Mouse (Mus musculus): ENCODE measurements around the gene Gm42791. TPM values are rescaled to one million over a fixed set of nuclear protein-coding genes. Genes with fewer than 3 reads are reported as not detected.

Gene Gm42791
- polyA plus RNA-seq, 1 experiment from 2014 or later, result not detected

- H3K4me2 ChIP-seq (ENCODE audit: low read length), result no peak overlapping the region
- H3K9me3 ChIP-seq (replicated peaks; ENCODE audit: control insufficient read depth, low read length), result no peaks in the 10 kb centered on the region
- no peak overlapping the region for H3K9ac ChIP-seq (ENCODE audit: low read length)
- DNase-seq (ENCODE audit: low spot score) (no peak), ATAC-seq (no peak)
- H3K4me3 ChIP-seq (ENCODE audit: low read depth, low read length), result no peak overlapping the region
- peaks cover 5% of the 10 kb centered on the region for H3K4me1 ChIP-seq (ENCODE audit: control insufficient read depth, insufficient read depth, low read length)
- 92% methylated on average over 9 of the region's 9 CpGs for WGBS
- H3K27me3 ChIP-seq (replicated peaks; ENCODE audit: control insufficient read depth, insufficient read depth, low read length), result no peaks in the 10 kb centered on the region
- H3K36me3 ChIP-seq (ENCODE audit: control insufficient read depth, insufficient read depth, low read length), result peaks cover 16% of the 10 kb centered on the region
- H3K27ac ChIP-seq (ENCODE audit: low read depth, low read length), result no peak overlapping the region
Observed at GRCm38 (mm10) chr5:148924051-148924450, 70.9 kb downstream of the Gm42791 start.

- H3K36me3 ChIP-seq (ENCODE audit: control insufficient read depth, insufficient read depth, low read length), result peaks cover 22% of the 10 kb centered on the region
- H3K9me3 ChIP-seq (replicated peaks; ENCODE audit: control insufficient read depth, low read length), result no peaks in the 10 kb centered on the region
- DNase-seq (ENCODE audit: low spot score), result no peak
- no peak for ATAC-seq
- H3K4me3 ChIP-seq (ENCODE audit: low read depth, low read length), result no peak overlapping the region
- peaks cover 5% of the 10 kb centered on the region for H3K4me1 ChIP-seq (ENCODE audit: control insufficient read depth, insufficient read depth, low read length)
- no peak overlapping the region for H3K4me2 ChIP-seq (ENCODE audit: low read length)
- 78% methylated on average over 10 of the region's 10 CpGs for WGBS
- no peak overlapping the region for H3K9ac ChIP-seq (ENCODE audit: low read length)
- H3K27me3 ChIP-seq (replicated peaks; ENCODE audit: control insufficient read depth, insufficient read depth, low read length), result no peaks in the 10 kb centered on the region
- H3K27ac ChIP-seq (ENCODE audit: low read depth, low read length), result no peak overlapping the region
Observed at GRCm38 (mm10) chr5:148923408-148923807, 71.5 kb downstream of the Gm42791 start.

- Histone ChIP-seq H3K36me3 (ENCODE audit: control insufficient read depth, insufficient read depth, low read length) (peaks cover 29% of the 10 kb centered on the region), H3K27ac (ENCODE audit: low read depth, low read length) (no peak overlapping the region), H3K4me2 (ENCODE audit: low read length) (no peak overlapping the region), H3K4me3 (ENCODE audit: low read depth, low read length) (no peak overlapping the region), H3K9me3 (replicated peaks; ENCODE audit: control insufficient read depth, low read length) (no peaks in the 10 kb centered on the region), H3K9ac (ENCODE audit: low read length) (no peak overlapping the region), H3K4me1 (ENCODE audit: control insufficient read depth, insufficient read depth, low read length) (peaks cover 5% of the 10 kb centered on the region), H3K27me3 (replicated peaks; ENCODE audit: control insufficient read depth, insufficient read depth, low read length) (no peaks in the 10 kb centered on the region)
- ATAC-seq (no peak), DNase-seq (ENCODE audit: low spot score) (no peak)
- 87% methylated on average over 5 of the region's 5 CpGs for WGBS
Observed at GRCm38 (mm10) chr5:148922773-148923172, 72.2 kb downstream of the Gm42791 start.

GRCm38 (mm10) chr5:148918049-148918448 is 76.9 kb downstream of the Gm42791 start:
- no peak for DNase-seq (ENCODE audit: low spot score)
- Histone ChIP-seq H3K4me3 (ENCODE audit: low read depth, low read length) (no peak overlapping the region), H3K4me2 (ENCODE audit: low read length) (no peak overlapping the region), H3K9me3 (replicated peaks; ENCODE audit: control insufficient read depth, low read length) (no peaks in the 10 kb centered on the region), H3K4me1 (ENCODE audit: control insufficient read depth, insufficient read depth, low read length) (no peaks in the 10 kb centered on the region), H3K27ac (ENCODE audit: low read depth, low read length) (no peak overlapping the region), H3K36me3 (ENCODE audit: control insufficient read depth, insufficient read depth, low read length) (peaks cover 60% of the 10 kb centered on the region), H3K9ac (ENCODE audit: low read length) (no peak overlapping the region), H3K27me3 (replicated peaks; ENCODE audit: control insufficient read depth, insufficient read depth, low read length) (no peaks in the 10 kb centered on the region)
- ATAC-seq, result no peak
- 72% methylated on average over 5 of the region's 5 CpGs for WGBS

GRCm38 (mm10) chr5:148916775-148917174 is 78.2 kb downstream of the Gm42791 start:
- DNase-seq (ENCODE audit: low spot score), result no peak

DNA sequence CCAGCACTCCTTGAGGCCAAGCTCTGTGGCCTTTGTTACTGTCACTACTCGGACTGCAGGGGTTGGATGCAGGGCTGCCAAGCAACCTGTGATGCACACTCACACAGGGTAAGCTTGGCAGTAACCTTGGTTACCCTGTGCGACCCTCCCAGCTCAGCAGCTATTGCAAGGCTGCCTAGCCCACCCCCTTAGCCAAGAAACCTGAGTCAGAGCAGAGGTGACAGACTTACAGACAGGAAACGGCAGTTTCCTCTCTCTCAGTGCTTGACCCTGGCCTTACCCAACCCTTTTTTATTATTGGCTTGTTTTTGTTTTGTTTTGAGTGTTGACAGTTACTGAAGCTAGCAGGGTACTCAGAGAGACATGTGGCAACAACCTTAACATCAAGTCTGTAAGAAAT is 82.7 kb downstream of the Gm42791 start:
- Histone ChIP-seq H3K4me3 (ENCODE audit: low read depth, low read length) (no peak overlapping the region), H3K36me3 (ENCODE audit: control insufficient read depth, insufficient read depth, low read length) (peaks cover 40% of the 10 kb centered on the region), H3K27ac (ENCODE audit: low read depth, low read length) (no peak overlapping the region), H3K9me3 (replicated peaks; ENCODE audit: control insufficient read depth, low read length) (no peaks in the 10 kb centered on the region), H3K4me1 (ENCODE audit: control insufficient read depth, insufficient read depth, low read length) (peaks cover 7% of the 10 kb centered on the region; the same call in 1 of the 2 replicates), H3K4me2 (ENCODE audit: low read length) (no peak overlapping the region), H3K9ac (ENCODE audit: low read length) (no peak overlapping the region), H3K27me3 (replicated peaks; ENCODE audit: control insufficient read depth, insufficient read depth, low read length) (no peaks in the 10 kb centered on the region)
- DNase-seq (ENCODE audit: low spot score) (no peak), ATAC-seq (no peak)
- WGBS, result 63% methylated on average over 3 of the region's 3 CpGs

More at GRCm38 (mm10) chr5:148916775-148917174, 78.2 kb downstream of the Gm42791 start:
- no peak overlapping the region for H3K4me2 ChIP-seq (ENCODE audit: low read length)
- 89% methylated on average over 6 of the region's 6 CpGs for WGBS
- peaks cover 62% of the 10 kb centered on the region for H3K36me3 ChIP-seq (ENCODE audit: control insufficient read depth, insufficient read depth, low read length)
- H3K9me3 ChIP-seq (replicated peaks; ENCODE audit: control insufficient read depth, low read length), result no peaks in the 10 kb centered on the region
- H3K9ac ChIP-seq (ENCODE audit: low read length), result no peak overlapping the region
- H3K27ac ChIP-seq (ENCODE audit: low read depth, low read length), result no peak overlapping the region
- no peak for ATAC-seq
- no peak overlapping the region for H3K4me3 ChIP-seq (ENCODE audit: low read depth, low read length)
- no peaks in the 10 kb centered on the region for H3K27me3 ChIP-seq (replicated peaks; ENCODE audit: control insufficient read depth, insufficient read depth, low read length)
- H3K4me1 ChIP-seq (ENCODE audit: control insufficient read depth, insufficient read depth, low read length), result no peaks in the 10 kb centered on the region

DNA sequence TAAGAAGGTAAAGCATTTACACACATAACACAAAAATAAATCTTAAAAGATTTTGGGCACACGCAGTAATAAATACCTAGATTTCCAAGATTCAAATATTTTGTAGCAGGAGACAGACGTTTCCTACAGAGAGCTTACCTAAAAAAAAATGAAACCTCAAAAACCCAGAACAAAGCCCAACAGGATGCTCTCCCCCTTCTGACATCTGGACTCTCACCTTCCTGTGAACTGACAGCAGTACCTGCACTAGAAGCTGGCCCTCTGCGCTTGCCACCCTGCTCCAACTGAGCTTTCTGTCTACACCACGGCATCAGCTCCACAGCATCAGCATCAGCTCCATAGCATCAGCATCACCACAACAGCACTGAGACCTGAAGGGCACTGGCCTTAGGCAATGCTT is 84.9 kb downstream of the Gm42791 start:
- Histone ChIP-seq H3K9me3 (replicated peaks; ENCODE audit: control insufficient read depth, low read length) (no peaks in the 10 kb centered on the region), H3K36me3 (ENCODE audit: control insufficient read depth, insufficient read depth, low read length) (peaks cover 30% of the 10 kb centered on the region; the same call in 1 of the 2 replicates), H3K4me1 (ENCODE audit: control insufficient read depth, insufficient read depth, low read length) (peaks cover 7% of the 10 kb centered on the region; the same call in 1 of the 2 replicates), H3K4me2 (ENCODE audit: low read length) (no peak overlapping the region), H3K27ac (ENCODE audit: low read depth, low read length) (no peak overlapping the region), H3K4me3 (ENCODE audit: low read depth, low read length) (no peak overlapping the region), H3K9ac (ENCODE audit: low read length) (no peak overlapping the region), H3K27me3 (replicated peaks; ENCODE audit: control insufficient read depth, insufficient read depth, low read length) (no peaks in the 10 kb centered on the region)
- DNase-seq (ENCODE audit: low spot score) (no peak), ATAC-seq (no peak)
- over 99% methylated on average over 4 of the region's 4 CpGs for WGBS

- Histone ChIP-seq H3K36me3 (ENCODE audit: control insufficient read depth, insufficient read depth, low read length) (peaks cover 31% of the 10 kb centered on the region), H3K9ac (ENCODE audit: low read length) (no peak overlapping the region), H3K27ac (ENCODE audit: low read depth, low read length) (peak overlapping the region; percentile 3; the same call in 1 of the 2 replicates), H3K27me3 (replicated peaks; ENCODE audit: control insufficient read depth, insufficient read depth, low read length) (no peaks in the 10 kb centered on the region), H3K9me3 (replicated peaks; ENCODE audit: control insufficient read depth, low read length) (no peaks in the 10 kb centered on the region), H3K4me3 (ENCODE audit: low read depth, low read length) (no peak overlapping the region), H3K4me2 (ENCODE audit: low read length) (no peak overlapping the region), H3K4me1 (ENCODE audit: control insufficient read depth, insufficient read depth, low read length) (peaks cover 7% of the 10 kb centered on the region; the same call in 1 of the 2 replicates)
- WGBS, result 38% methylated on average over 6 of the region's 6 CpGs
- ATAC-seq, result no peak
- peak; percentile 18 for DNase-seq (ENCODE audit: low spot score)
Observed at GRCm38 (mm10) chr5:148909402-148909801, 85.5 kb downstream of the Gm42791 start.

- WGBS, result 21% methylated on average over 7 of the region's 7 CpGs
- peak; percentile 45; the same call in 1 of the 2 replicates for ATAC-seq
- peak; percentile 18 for DNase-seq (ENCODE audit: low spot score)
- no peak overlapping the region for H3K4me3 ChIP-seq (ENCODE audit: low read depth, low read length)
- peak overlapping the region; percentile 9; the same call in 1 of the 2 replicates for H3K27ac ChIP-seq (ENCODE audit: low read depth, low read length)
- H3K4me1 ChIP-seq (ENCODE audit: control insufficient read depth, insufficient read depth, low read length), result peaks cover 7% of the 10 kb centered on the region; the same call in 1 of the 2 replicates
- H3K4me2 ChIP-seq (ENCODE audit: low read length), result no peak overlapping the region
- H3K9ac ChIP-seq (ENCODE audit: low read length), result 0 out of 2 replicates have a peak overlapping the region, but pooled peaks have one; percentile 29
- H3K9me3 ChIP-seq (replicated peaks; ENCODE audit: control insufficient read depth, low read length), result no peaks in the 10 kb centered on the region
- peaks cover 34% of the 10 kb centered on the region for H3K36me3 ChIP-seq (ENCODE audit: control insufficient read depth, insufficient read depth, low read length)
- no peaks in the 10 kb centered on the region for H3K27me3 ChIP-seq (replicated peaks; ENCODE audit: control insufficient read depth, insufficient read depth, low read length)
Observed at GRCm38 (mm10) chr5:148909057-148909395, 85.9 kb downstream of the Gm42791 start.

All from forebrain, embryonic 14.5 days (tissue).